In the genomic region with DNA sequence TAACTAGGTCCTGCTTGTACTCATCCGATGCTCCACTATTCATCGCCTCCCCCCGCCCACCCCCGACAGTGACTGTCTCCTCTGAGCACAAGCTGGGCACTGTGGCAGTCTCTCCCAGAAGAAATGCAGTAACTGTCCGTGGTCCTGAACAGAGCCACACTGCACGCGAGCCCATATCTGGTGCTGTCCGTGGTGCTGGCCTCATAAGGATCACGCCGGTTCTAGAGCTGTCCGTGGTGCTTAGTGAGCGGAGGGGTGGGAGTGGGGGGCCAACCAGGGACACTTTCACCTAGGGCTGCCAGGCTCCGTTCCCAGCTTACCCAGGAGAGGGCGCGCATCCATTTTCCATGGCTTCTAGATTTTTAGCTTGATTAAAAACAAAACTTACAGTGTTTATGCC, we compare ENCODE assay signal across 9 mouse cellular contexts. TPM values are rescaled to one million over a fixed set of nuclear protein-coding genes. Genes with fewer than 3 reads are reported as not detected.
DNase-seq lines count a peak whose midpoint lies in the region; ATAC-seq and TF ChIP-seq lines count a peak whose summit lies in the region.
"Had no signal": no experiment of that assay in that cellular context is flagged by ENCODE, and none has a peak within 500 bp of the region (broad histone marks: within the 10 kb centered on the region; RNA-seq: fewer than 3 reads in every experiment).

No protein-coding gene starts in this region.

- H3K9me3 ChIP-seq in ES-E14 (ENCODE audit: control insufficient read depth, insufficient read depth, low read depth, low read length), result no peaks in the 10 kb centered on the region
- H3K9me3 ChIP-seq in hindbrain, embryonic 15.5 days, result no peaks in the 10 kb centered on the region

- ATAC-seq in hindbrain, embryonic 15.5 days (ENCODE audit: low FRiP score, low read depth), result peak; percentile 46; the same call in 1 of the 2 replicates
- ATAC-seq in megakaryocyte progenitor cell, adult 5-6 weeks (replicated peaks; ENCODE audit: poor library complexity), result peak; percentile 100

- in situ Hi-C loops in ES-E14 (cut with MboI; ENCODE audit: low sequenced_read_pairs in 2 of 2, unreplicated experiment in 2 of 2), result no loop called here

- H3K27me3 ChIP-seq in hindbrain, embryonic 15.5 days, result no peaks in the 10 kb centered on the region
- H3K27me3 ChIP-seq: megakaryocyte, embryonic 14.5 days had no signal

- DNase-seq in ES-E14 (ENCODE audit: low read depth, low spot score), result peak; percentile 89
- peak; percentile 92 for DNase-seq in c-Kit-positive CD71-negative TER-119-negative erythroid progenitor cells, embryonic 14.5 days (ENCODE audit: low read depth)
- DNase-seq in gastrocnemius, adult 18-20 months (ENCODE audit: low spot score), result peak; percentile 82
- DNase-seq in left cerebral cortex, adult 8-10 months (ENCODE audit: low spot score in 2 of 2), result peak; percentile 26 to 44
- DNase-seq in right cerebral cortex, postnatal 4 days, result peak; percentile 77
- peak; percentile 78 to 93 for DNase-seq in urinary bladder, postnatal 4 days (ENCODE audit: low spot score in 2 of 2)

- no peak overlapping the region for H3K9ac ChIP-seq in ES-E14 (ENCODE audit: insufficient read depth, low read depth, low read length, poor library complexity, severe bottlenecking)
- no peak overlapping the region for H3K9ac ChIP-seq in hindbrain, embryonic 15.5 days

- no peaks in the 10 kb centered on the region for H3K36me3 ChIP-seq in ES-E14 (ENCODE audit: control insufficient read depth, insufficient read depth, low read length, poor library complexity, severe bottlenecking)
- H3K36me3 ChIP-seq in hindbrain, embryonic 15.5 days, result no peaks in the 10 kb centered on the region

- no peak overlapping the region for H3K4me3 ChIP-seq in ES-E14 (ENCODE audit: insufficient read depth in 1 of 2, low read depth in 1 of 2, low read length in 2 of 2, poor library complexity in 1 of 2, severe bottlenecking in 1 of 2)
- H3K4me3 ChIP-seq in hindbrain, embryonic 15.5 days, result no peak overlapping the region
- H3K4me3 ChIP-seq: megakaryocyte, embryonic 14.5 days had no signal

- H3K4me1 ChIP-seq in ES-E14 (ENCODE audit: control insufficient read depth in 2 of 2, insufficient read depth in 2 of 2, low read length in 2 of 2, poor library complexity in 1 of 2), result peaks cover 0 to 2% of the 10 kb centered on the region in 2 experiments; a peak in 1 of 4 replicates
- H3K4me1 ChIP-seq in hindbrain, embryonic 15.5 days (replicated peaks), result peaks cover 45% of the 10 kb centered on the region
- H3K4me1 ChIP-seq: megakaryocyte, embryonic 14.5 days had no signal

- H3K4me2 ChIP-seq in hindbrain, embryonic 15.5 days, result peak overlapping the region; percentile 18; the same call in 1 of the 2 replicates

- WGBS in hindbrain, embryonic 15.5 days, result 13% methylated on average over 15 of the region's 15 CpGs

- no peak overlapping the region for H3K27ac ChIP-seq in ES-E14 (ENCODE audit: insufficient read depth, low read depth, low read length, poor library complexity, severe bottlenecking)
- H3K27ac ChIP-seq in hindbrain, embryonic 15.5 days (replicated peaks), result peak overlapping the region; percentile 53; the same call in 1 of the 2 replicates

TF ChIP-seq in ES-E14, 5 proteins besides CTCF, POLR2A, EP300 and RAD21:
- TF ChIP-seq ZC3H11A (IDR thresholded peaks at IDR 0.05; ENCODE audit: borderline replicate concordance, low read depth, low read length), result no peak
- TF ChIP-seq CHD2 (IDR thresholded peaks at IDR 0.05; ENCODE audit: low read depth, low read length), result no peak
- peak; percentile 58; the same call in 1 of the 2 replicates for TF ChIP-seq HCFC1 (IDR thresholded peaks at IDR 0.05; ENCODE audit: borderline replicate concordance, insufficient read depth, low read length)

RNA-seq across cellular contexts. Expression of a gene that starts 26.4 kb away (rescaled TPM):
- total RNA-seq in ES-E14 (2012; rRNA removed), result 7.5 and 11.8 TPM in 2 replicates
- total RNA-seq in gastrocnemius, adult 18-20 months (2021), result under 1 TPM; 0.23 to 0.57 TPM
- 4.0 and 4.4 TPM in 2 replicates for polyA plus RNA-seq in hindbrain, embryonic 15.5 days (2015; fragmentation: Nextera tagmentation; extraction: Ambion mirVana)
- total RNA-seq in left cerebral cortex, adult 8-10 months (2022), result 10 to 100 TPM; 10.6 to 17.9 (median 14.5) TPM
- 0.20 and 0.32 TPM in 2 replicates for total RNA-seq in megakaryocyte progenitor cell, adult 5-6 weeks (2015)
- 0.08 and 0.10 TPM in 2 replicates for total RNA-seq in megakaryocyte progenitor cell, adult 5-6 weeks (2017)

Comparison
In these comparisons a context has a peak if more than half of its experiments do, and no peak if none do; other contexts are left out.
1. DNase-seq: peak in every context shown above with its lines; median percentile 92 in c-Kit-positive CD71-negative TER-119-negative erythroid progenitor cells, embryonic 14.5 days; 89 in ES-E14; 86 in urinary bladder, postnatal 4 days; 82 in gastrocnemius, adult 18-20 months; 77 in right cerebral cortex, postnatal 4 days; 35 in left cerebral cortex, adult 8-10 months.